Mouse (Mus musculus) adrenal gland, adult 18-20 months (tissue): ENCODE data around the gene Morn3. TPM values are rescaled to one million over a fixed set of nuclear protein-coding genes. Genes with fewer than 3 reads are reported as not detected.
A peak's percentile ranks its signal among the peaks of the same experiment; 100 is the strongest.
"Not testable (repeated sequence)": the region's sequence is repeated elsewhere in the genome, so short reads cannot be mapped to it uniquely, and the experiment has no call there.

ENCODE experiments used
- DNase-seq, 2 experiments: peaks; one replicate each; pipeline ENCODE4 v3.0.0; 2021 to 2022; ENCODE audit warnings: low spot score in 2 of 2
- long read RNA-seq, 2 experiments: library from polyadenylated mRNA; stranded (forward); transcript quantifications; one replicate each; pipeline ENCODE4 v2.0.0; 2021
- total RNA-seq, 2 experiments: library from RNA; stranded (reverse); gene quantifications; 1 replicate in 1 of 2; 2 replicates in 1 of 2; pipeline ENCODE4 v1.2.3; 2021

The Morn3 gene
- not detected for total RNA-seq
- long read RNA-seq, experiment 1: 0 reads
- long read RNA-seq, experiment 2, partial matches to known transcripts: 0 of 1 reads
- long read RNA-seq, experiment 2, other reads (novel, unspliced or antisense): 1 of 1 reads

DNA sequence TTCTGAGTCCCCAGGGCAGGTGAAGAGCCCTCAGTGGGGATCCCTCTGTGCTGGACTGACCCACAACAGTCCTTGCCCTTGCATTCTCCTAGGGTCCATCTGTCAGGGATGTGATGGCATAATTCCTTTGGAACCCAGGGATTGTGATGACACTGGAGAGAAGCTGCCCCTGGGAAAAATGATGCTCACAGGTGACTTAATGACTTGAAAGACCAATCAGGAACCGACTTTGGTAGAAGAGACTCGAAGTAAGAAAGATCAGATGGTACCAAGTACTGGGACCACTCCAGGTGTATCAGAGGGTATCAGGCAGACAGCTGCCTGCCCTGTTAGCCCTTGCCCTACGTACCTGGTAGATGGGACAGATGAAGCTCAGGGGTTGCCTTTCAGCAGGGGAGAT is at the start of gene Morn3:
Gene Morn3, minus strand, starts transcription at position 101 of the 400 bp plus-strand sequence.
- no peak for DNase-seq

- no peak for DNase-seq
Observed at GRCm38 (mm10) chr5:123096299-123096698, 49.5 kb upstream of the Morn3 start.

DNA sequence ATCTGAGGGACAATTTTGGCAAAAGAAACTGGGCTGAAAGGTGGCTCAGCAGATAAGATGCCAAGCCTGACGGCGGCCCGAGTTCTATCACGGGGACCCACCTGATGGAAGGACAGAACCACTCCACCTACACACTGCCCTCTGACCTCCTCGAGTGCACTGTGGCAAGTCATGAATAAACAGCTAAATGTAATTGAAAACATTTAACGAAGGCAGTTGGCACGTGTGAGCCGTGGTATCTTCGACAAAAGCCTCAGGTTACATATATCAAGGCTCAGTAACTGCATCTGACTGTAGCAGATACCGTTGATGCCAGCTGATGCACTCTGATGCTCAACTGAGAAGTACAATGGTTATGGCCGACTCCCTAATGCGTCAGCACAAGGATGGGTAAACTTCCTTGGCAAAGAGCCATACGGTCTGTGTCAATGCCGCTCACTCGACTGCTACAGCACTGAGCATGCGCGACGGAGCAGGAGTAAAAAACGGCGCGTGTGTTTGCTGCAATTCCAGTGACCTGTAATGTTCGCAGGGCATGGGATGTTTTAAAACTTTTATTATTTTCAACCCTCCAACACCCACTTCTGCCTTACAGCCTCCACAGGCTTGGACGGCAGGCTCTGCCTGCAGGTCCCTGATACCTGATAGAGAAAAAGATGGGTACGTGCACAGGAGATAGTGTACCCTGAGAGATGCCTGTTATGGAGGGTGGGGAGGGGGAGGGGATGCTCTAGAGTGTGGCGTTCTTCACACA is 47.6 kb upstream of the Morn3 start:
- no peak for DNase-seq

GRCm38 (mm10) chr5:123093077-123093633 is 46.3 kb upstream of the Morn3 start:
- DNase-seq: no peak

- no peak for DNase-seq
Observed at GRCm38 (mm10) chr5:123090560-123091306, 43.9 kb upstream of the Morn3 start.

GRCm38 (mm10) chr5:123088784-123089183 is 42.0 kb upstream of the Morn3 start:
- DNase-seq: no peak

- no peak for DNase-seq
Observed at GRCm38 (mm10) chr5:123086501-123086900, 39.7 kb upstream of the Morn3 start.

DNA sequence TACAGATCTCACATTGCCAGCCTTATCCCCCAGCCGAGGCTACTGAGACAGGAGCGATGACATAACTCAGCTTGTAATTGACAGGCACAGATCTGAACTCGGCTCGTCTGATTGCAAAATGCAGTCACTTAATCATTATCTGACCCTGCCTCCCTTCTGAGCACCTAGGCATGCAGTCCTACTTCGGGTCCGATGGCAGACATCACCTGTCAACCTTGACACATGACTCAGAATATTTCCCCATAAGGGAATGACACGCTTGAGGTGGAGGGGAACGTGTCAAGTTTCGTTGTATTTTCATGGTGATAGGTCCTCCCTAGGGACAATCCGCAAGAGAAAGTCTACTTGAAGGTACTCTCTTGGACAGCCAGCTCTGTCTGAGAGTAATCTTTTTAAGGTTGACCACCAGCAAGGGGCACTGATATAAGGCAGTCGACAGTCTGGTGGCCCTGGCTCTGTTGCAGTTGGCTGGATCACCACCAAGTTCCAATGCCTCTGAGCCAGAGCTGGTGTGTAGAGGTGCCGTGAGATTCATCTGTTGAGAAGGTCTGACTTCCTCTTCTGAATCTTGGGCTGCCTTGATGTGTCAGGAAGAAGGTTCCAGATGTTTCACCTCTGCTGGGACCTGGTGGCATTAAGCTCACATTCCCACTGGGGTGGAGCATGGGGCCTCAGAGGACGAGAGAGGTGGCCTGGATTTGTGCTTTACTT is 36.7 kb upstream of the Morn3 start:
- no peak for DNase-seq

DNA sequence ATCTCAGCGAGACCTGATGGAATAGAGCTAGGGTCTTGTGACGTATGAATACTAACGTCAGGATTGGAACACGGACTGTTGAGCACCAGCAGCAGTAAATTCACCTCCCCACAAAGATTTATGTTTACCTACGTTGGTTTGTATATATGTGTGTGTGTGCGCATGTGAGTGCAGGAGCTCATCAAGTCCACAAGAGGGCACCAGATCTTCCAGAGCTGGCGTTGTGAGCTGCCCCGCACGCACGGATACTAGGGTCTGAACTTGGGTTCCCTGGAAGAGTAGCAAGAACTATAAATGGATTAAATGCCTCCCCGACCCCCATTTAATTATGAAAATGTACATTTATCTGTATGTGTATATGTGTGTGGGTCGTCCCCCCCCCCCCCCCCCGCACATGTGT is 33.7 kb upstream of the Morn3 start:
- no peak for DNase-seq

GRCm38 (mm10) chr5:123080041-123080440 is 33.2 kb upstream of the Morn3 start:
- DNase-seq: no peak

GRCm38 (mm10) chr5:123079568-123079967 is 32.8 kb upstream of the Morn3 start:
- DNase-seq: no peak

DNA sequence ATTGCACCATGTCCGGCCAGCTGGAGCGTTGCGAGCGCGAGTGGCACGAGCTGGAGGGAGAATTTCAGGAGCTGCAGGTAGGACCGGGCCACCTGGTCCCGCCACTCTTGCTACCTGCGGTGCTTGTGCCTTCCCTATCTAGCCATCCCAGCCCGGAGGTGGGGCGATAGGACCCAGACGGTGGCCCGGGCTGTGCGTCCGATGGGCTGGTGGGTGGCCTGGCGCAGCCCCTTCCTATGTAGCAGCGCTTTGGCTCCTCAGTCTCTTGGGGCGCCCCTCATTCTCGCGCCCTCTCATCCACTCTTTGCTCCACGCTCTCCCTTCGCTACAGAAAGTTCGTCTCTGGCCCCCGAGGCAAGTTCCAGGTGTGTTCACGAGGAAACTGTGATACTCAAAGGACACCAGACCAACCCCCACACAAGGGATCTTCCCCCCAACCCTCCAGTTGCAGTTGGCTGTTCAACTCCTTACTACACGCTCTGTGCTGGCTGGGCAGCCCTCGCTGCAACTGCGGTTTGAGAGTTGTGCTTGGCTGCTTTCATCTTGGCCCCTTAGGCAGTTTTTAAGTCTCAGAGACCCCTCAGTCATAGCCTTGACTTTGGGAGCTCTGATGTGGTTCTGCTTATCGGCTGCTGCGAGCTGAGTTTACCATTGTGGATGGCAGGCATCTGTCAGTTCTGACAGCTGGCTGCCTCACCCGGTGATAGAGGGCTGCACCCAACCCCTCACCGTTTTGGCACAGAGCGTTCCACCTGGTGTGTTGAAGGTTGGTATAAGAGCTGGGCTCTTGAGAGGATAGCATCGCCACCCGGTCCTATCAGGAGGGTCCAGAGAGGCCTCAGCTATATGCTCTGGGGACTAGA is 29.8 kb upstream of the Morn3 start:
- DNase-seq: no peak

DNA sequence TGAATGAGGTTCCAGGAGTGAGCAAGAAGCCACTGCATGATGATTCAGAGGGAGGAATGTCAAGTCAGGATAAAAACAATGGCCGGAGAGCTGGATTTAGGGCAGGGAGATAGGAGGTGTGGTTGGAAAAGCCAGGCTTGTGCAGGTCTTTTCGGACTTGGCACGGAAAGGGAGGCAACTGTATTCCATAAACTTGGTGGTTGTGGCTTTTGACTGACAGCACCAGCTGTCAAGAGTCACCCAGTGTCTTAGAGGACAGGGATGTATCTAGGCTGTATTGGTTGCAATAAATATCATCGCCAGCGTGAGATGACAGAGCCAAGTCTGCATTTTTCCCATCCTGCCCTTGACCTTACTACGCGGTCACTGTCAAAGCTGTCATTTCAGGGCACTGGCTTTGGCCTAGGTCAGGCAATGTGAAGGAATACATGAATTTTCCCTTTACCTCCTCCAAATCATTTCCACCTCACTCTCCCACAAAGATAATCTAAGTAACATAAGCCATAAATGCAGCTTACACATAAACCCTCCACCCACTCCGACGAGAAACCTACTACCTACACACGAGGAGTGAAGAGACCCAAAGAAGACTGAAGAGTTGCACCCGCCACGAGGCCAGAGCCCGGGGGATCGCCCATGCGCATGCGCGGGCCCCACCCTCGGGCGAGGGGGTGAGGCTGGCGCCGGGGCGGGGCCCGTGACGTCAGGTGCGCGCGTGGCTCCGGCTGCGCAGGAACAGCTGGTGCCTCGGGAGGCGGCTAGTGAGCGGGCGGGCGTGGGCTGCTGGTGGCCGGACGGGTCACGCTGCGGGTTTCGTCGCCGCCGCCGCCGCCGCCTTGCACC is 29.0 kb upstream of the Morn3 start:
- DNase-seq: peak; percentile 98

DNA sequence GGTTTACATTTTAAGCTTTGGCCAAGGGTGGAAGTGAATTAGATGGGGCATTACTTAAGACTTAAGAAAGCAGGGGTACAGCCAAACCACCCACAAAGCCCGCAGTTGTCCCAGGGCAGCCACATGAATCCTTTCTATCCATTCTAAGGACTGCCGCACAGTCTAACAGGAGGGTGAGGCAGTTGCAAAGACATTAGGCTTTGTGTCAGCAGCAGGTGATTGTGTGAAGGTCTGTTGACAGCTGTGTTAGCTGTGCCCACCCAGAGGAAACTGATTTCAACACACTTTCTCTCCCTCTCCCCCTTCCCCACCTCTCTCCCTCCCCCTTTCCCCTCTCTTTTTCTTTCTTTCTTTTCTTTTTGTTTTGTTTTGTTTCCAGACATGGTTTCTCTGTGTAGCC is 21.9 kb upstream of the Morn3 start:
- no peak for DNase-seq

DNA sequence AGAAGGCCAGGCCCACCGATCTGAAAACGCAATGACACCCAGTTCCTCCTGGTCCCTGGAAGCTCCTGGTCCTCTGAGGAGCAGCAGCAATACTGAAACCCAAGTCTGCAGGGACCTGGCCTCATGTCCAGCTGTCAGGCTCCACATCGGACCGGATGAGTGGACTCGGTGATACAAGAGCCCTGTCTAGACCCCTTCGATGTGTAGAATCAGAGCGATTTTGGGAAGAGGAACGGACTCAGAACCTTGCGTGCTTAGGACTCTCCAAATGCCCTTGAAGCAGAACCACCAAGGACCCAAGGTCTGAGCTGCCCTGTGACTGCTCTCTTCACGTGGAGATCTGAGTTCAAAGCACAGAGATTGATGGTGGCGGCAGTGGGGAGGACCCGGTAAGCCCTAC is 21.3 kb upstream of the Morn3 start, which contains the start of gene Tmem120b:
Gene Tmem120b, plus strand, starts transcription at position 301 of the 400 bp plus-strand sequence.
- DNase-seq: no peak

DNA sequence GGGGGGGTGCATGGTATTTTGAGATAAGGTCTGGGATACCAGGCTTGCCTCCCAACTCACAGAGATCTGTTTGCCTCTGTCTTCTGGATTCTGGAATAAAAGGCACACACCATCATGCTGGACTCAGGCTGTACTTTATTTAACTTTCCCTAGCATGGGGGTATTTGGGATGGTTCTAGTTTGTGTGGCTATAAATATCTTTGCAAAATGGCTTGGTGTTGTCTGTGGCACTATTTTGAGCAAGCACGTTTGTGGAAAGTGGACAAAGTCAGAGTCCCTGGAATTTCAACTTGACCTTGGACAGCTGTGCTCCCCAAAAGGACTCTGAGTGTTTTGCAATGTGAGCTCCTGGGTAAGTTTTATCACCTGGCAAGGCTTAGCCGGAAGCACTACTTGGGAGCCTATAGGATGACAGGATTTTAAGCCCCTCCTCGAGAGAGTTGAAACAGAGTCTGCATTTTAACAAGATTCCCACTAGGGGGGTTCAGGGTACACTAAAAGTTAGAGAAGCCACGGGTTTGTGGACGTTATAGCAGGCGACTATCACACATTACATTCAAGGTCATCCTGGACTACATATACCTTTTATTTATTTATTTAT is 20.7 kb upstream of the Morn3 start:
- no peak for DNase-seq

- peak; percentile 53 to 62 for DNase-seq
Observed at GRCm38 (mm10) chr5:123064207-123064606, 17.4 kb upstream of the Morn3 start.

DNA sequence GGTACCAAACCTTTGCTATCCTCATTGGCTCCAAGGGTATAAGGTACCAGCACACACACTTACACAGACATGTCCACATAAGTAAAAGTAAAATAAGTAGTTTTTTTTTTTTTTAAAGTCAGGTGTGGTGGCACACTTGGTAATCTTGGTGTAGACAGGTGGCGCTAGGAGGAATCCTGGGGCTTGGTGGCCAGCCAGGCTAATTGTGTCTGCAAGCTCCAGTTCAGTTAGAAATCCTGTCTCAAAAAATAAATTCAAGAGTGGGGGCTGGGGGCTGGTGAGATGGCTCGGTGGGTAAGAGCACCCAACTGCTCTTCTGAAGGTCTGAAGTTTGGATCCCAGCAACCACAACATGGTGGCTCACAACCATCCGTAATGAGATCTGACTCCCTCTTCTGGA is 16.3 kb upstream of the Morn3 start:
- DNase-seq: no peak

- DNase-seq: not testable (repeated sequence)
Observed at GRCm38 (mm10) chr5:123061402-123061749, 14.6 kb upstream of the Morn3 start.
